Mouse (Mus musculus) gastrocnemius, postnatal 10 days (tissue): ENCODE measurements around the gene Faf2. TPM values are rescaled to one million over a fixed set of nuclear protein-coding genes. Genes with fewer than 3 reads are reported as not detected.
A peak's percentile ranks its signal among the peaks of the same experiment; 100 is the strongest.

Experiments
- DNase-seq: peaks from one replicate; pipeline ENCODE4 v3.0.0; 2021; ENCODE audit warnings: mixed read lengths
- long read RNA-seq, 2 experiments: library from polyadenylated mRNA; stranded (forward); transcript quantifications; one replicate each; pipeline ENCODE4 v2.0.0; 2021
- total RNA-seq, 2 experiments: library from RNA; stranded (reverse); gene quantifications; 2 replicates each; pipeline ENCODE4 v1.2.3; 2021

Faf2 gene
- 10 to 100 TPM; 21.7 to 27.3 TPM for total RNA-seq
- long read RNA-seq, experiment 1, full-length matches to known transcripts: 25 of 32 reads
- long read RNA-seq, experiment 1, partial matches to known transcripts: 0 of 32 reads
- long read RNA-seq, experiment 1, other reads (novel, unspliced or antisense): 7 of 32 reads
- long read RNA-seq, experiment 2, full-length matches to known transcripts: 14 of 22 reads
- long read RNA-seq, experiment 2, partial matches to known transcripts: 0 of 22 reads
- long read RNA-seq, experiment 2, other reads (novel, unspliced or antisense): 8 of 22 reads

DNA sequence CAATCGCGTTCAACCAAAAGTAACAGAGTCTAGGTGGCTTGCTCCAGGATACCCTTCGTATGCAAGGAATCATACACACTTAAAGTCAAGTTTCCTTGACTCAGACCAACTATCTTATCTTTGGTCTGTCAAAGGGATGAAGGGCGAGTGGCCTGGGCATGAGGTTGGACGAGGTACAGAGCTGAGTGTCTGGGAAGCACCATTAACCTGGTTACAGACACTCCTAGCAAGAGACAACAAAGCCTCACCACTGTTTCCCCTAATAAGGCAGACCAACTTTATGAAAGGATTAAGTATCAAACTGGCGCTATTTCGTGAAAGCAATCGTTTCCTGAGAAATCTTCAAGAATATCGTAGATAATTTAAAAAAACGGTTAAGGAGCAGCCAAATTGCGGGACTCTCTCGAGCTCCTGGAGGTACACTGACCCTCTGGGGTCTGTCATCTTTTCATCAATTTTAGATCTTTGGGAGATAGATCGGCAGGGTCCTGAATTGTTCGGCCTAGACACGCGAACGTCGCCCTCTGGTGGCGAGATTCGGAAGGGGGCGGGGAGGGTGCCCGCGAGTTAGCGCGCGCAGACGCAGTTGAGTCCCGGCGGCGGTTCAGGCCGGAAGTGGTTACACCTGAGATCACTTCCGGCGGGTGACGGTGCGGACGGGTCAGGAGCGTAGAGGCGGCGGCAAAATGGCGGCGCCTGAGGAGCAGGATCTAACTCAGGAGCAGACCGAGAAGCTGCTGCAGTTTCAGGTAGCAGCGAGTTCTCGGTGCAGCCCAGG, at the start of gene Faf2:
Gene Faf2 (plus strand): TSS at position 630 of the 778 bp plus-strand sequence.
- DNase-seq: peak; percentile 99

GRCm38 (mm10) chr13:54572621-54573020, 49.0 kb upstream of the Faf2 start:
- DNase-seq: no peak

GRCm38 (mm10) chr13:54574854-54575481, 46.6 kb upstream of the Faf2 start, which contains the start of gene Arl10:
Gene Arl10, plus strand, starts transcription at chr13:54575015.
- DNase-seq: peak; percentile 73

DNA sequence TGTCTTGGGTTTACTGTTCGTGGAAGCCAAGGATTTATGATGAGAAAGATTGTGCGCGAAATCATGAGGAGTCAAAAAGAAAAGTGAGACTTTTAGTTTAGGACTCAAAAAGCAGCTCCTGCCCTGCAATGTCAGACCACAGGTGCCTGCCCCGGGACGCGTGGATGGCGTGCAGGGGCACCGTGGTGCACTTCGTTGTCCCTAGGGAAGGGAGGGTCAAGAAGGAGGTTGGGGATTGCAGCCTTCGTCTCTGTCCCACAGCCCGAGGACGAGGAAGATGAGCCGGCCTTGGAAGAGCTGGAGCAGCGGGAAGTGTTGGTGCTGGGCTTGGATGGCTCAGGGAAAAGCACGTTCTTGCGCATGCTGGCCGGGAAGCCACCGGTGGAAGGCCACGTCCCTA, 46.1 kb upstream of the Faf2 start:
- DNase-seq: no peak

- no peak for DNase-seq
Measured at GRCm38 (mm10) chr13:54577652-54578507, 43.7 kb upstream of the Faf2 start.

GRCm38 (mm10) chr13:54581385-54581784, 40.2 kb upstream of the Faf2 start:
- no peak for DNase-seq

DNA sequence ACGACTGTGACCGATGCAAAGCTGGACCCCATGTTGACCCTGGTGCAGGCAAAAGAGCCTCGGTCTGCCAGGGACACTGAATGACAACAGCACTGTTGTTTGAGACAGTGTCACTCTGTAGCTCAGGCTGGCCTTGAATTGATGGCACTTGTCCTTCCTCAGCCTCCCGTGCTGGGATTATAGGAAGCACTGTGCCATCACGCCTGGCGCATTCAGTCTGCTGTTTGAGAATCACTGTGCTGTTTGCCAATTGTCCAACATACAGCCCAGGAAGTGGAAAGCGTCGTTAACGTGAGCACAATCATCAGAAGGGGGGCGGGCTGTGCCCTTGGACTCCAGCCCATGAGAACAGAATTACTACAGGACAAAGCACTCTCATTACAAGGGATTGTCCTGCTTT, 39.5 kb upstream of the Faf2 start:
- no peak for DNase-seq

DNA sequence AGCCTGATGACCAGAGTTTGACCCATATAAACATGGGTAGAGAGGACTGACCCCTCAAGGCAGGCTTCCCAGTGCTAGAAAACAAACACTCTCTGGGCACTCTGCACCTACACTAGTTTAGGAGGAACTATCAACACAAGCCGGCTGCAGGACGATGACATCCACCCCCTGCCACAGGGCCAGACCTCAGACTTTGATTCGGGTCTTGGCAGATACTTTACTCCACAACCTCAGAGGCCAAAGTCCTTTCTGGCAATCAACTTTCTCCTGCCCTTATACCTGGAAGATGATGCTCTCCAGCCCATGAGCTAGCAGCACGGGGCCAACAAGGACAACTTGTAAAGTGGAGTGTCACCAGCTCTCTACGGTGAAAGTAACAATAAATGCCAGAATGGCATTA, 38.7 kb upstream of the Faf2 start:
- DNase-seq: no peak

- no peak for DNase-seq
Measured at GRCm38 (mm10) chr13:54585831-54586230, 35.8 kb upstream of the Faf2 start.

GRCm38 (mm10) chr13:54589414-54589995, 32.1 kb upstream of the Faf2 start:
- no peak for DNase-seq

DNA sequence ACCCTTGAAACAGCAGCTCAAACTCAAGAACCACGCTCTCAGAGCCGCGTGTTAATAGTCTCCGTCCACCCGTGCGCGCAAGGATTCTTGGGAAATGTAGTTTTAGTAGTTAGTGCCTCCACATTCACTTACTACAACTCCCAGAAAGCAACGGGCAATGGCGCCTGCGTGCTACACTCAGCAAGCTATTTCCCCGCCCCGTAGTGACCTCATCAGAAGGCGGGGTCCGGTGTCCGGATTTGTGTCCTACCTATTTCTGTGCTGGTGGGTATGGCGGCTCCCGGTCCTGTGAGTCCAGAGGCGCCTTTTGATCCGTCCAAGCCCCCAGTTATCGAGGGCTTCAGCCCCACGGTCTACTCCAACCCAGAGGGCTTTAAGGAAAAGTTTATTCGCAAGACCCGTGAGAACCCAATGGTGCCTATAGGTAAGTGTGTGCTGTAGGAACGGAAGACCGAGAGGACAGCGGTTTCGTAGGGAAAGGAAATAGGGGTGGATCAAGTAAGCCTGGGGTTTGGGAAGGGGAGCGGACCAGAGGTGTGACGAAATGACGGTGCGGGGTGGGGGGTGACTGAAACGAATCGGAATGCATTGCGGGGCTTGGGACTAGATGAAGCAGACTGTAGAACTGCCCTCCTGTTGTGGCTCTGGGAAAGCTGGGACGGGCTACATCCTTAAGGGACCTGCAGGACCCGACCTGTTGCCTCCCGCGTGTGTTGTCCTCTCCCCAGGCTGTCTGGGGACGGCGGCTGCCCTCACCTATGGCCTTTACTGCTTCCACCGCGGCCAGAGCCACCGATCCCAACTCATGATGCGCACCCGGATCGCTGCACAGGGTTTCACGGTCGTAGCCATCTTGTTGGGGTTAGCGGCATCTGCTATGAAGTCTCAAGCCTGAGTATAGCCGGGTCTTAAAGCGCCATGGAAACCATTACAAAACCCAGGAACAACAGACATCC, 31.3 kb upstream of the Faf2 start, which contains the start of the genes Nop16 and Higd2a:
Gene Nop16 (minus strand): TSS at position 95 of the 956 bp plus-strand sequence.
Gene Higd2a (plus strand): TSS at position 212 of the 956 bp plus-strand sequence.
- DNase-seq: peak; percentile 90

GRCm38 (mm10) chr13:54591776-54592356, 29.7 kb upstream of the Faf2 start:
- no peak for DNase-seq

GRCm38 (mm10) chr13:54593617-54594016, 28.0 kb upstream of the Faf2 start:
- DNase-seq: no peak

GRCm38 (mm10) chr13:54596107-54596690, 25.4 kb upstream of the Faf2 start:
- no peak for DNase-seq

- DNase-seq: no peak
Measured at GRCm38 (mm10) chr13:54596870-54597269, 24.7 kb upstream of the Faf2 start.

GRCm38 (mm10) chr13:54598622-54599143, 22.9 kb upstream of the Faf2 start:
- DNase-seq: no peak

GRCm38 (mm10) chr13:54602639-54603111, 18.9 kb upstream of the Faf2 start:
- no peak for DNase-seq

DNA sequence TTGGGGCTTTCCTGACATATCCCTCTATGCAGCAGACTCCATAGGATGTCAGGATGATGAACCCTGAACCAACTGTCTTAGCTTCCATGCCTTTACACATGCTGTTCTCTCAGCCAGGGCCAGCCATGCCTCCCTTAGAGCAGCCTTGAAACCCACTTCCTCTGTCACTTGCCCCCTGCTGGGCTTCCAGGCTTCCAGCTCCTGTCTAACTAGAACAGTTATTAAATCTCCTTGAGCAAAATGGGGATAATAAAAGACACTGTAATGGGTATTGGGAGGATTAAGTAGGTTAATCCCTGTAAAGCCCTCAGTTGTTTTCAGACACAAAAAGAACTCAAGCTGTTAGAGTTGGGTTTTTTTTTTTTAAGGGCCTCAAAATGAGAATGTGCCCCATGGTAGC, 18.1 kb upstream of the Faf2 start:
- DNase-seq: no peak

DNA sequence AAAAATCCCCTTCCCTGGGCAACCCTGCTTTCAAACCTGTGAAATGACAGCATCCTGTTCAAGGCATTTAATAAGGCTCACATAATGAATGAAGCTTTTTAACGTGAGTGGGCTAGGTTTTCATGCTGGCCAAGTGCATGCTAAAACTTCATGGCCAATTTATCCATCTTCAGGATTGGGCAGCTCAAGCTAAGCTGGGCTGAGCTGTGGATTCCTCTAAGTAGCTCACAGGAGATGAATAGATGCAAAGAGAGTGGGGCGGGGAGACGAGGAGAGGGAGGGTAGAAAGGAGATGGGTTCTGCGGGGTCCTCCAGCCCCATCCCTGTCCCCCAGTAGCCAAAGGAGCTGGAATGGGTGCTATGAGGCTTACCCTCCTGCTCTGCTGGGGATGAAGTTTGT, 17.4 kb upstream of the Faf2 start:
- DNase-seq: no peak
